Mouse (Mus musculus) forebrain, embryonic 14.5 days (tissue): Measurements from ENCODE around the gene Unc50. TPM values are rescaled to one million over a fixed set of nuclear protein-coding genes. Genes with fewer than 3 reads are reported as not detected.
A peak's percentile ranks its signal among the peaks of the same experiment; 100 is the strongest.

Experiments
- ATAC-seq: fragments of 200-750 bp; cut with Nextera tagmentation; 2 replicates; pipeline ENCODE4 v1.8.0; 2017; ENCODE audit warnings: mild to moderate bottlenecking, moderate library complexity
- DNase-seq: peaks from one replicate; pipeline ENCODE4 v3.0.0-alpha.2; 2015; ENCODE audit warnings: low spot score
- H3K27ac ChIP-seq: fragments of 300-500 bp; sonication (generic); 2 replicates; pipeline ENCODE4 v1.5.1; 2014; ENCODE audit warnings: low read depth, mild to moderate bottlenecking, control low read depth, low read length, moderate library complexity
- H3K27me3 ChIP-seq: fragments of 300-500 bp; sonication (generic); replicated peaks from 2 replicates; pipeline ENCODE4 v1.6.1; 2014; ENCODE audit warnings: low read length, control low read depth, mixed read lengths; ENCODE audit not compliant: control insufficient read depth, insufficient read depth
- H3K36me3 ChIP-seq: fragments of 300-500 bp; sonication (generic); 2 replicates; pipeline ENCODE4 v1.6.1; 2014; ENCODE audit warnings: low read length, control low read depth; ENCODE audit not compliant: control insufficient read depth, insufficient read depth
- H3K4me1 ChIP-seq: fragments of 300-500 bp; sonication (generic); 2 replicates; pipeline ENCODE4 v1.6.1; 2014; ENCODE audit warnings: antibody characterized with exemption, low read length, control low read depth; ENCODE audit not compliant: control insufficient read depth, insufficient read depth
- H3K4me2 ChIP-seq: fragments of 300-500 bp; sonication (generic); 2 replicates; pipeline ENCODE4 v1.6.1; 2014; ENCODE audit warnings: mild to moderate bottlenecking, control low read depth, low read length
- H3K4me3 ChIP-seq: fragments of 300-500 bp; sonication (generic); 2 replicates; pipeline ENCODE4 v1.5.1; 2014; ENCODE audit warnings: low read depth, low read length, control low read depth
- H3K9ac ChIP-seq: fragments of 300-500 bp; sonication (generic); 2 replicates; pipeline ENCODE4 v1.6.1; 2014; ENCODE audit warnings: mild to moderate bottlenecking, low read length, control low read depth, moderate library complexity
- H3K9me3 ChIP-seq: fragments of 300-500 bp; sonication (generic); replicated peaks from 2 replicates; pipeline ENCODE4 v1.6.1; 2016; ENCODE audit warnings: low read length, control low read depth, mixed read lengths; ENCODE audit not compliant: control insufficient read depth
- WGBS: fragments of 180-500 bp; shearing (Covaris S2); extraction: QIAGEN DNeasy Blood & Tissue Kit; methylation state at CpG from one replicate; pipeline ENCODE4 v1.1.7; 2014; 5-methylcytosine and 5-hydroxymethylcytosine counted together
- polyA plus RNA-seq: library from polyadenylated mRNA; unstranded; fragments of >200 nt; fragmentation: Nextera tagmentation; extraction: Ambion mirVana; gene quantifications from 2 replicates; pipeline ENCODE4 v1.2.1, GENCODE M21; 2014

The Unc50 gene
- polyA plus RNA-seq, 1 experiment from 2014 or later: 146 TPM

DNA sequence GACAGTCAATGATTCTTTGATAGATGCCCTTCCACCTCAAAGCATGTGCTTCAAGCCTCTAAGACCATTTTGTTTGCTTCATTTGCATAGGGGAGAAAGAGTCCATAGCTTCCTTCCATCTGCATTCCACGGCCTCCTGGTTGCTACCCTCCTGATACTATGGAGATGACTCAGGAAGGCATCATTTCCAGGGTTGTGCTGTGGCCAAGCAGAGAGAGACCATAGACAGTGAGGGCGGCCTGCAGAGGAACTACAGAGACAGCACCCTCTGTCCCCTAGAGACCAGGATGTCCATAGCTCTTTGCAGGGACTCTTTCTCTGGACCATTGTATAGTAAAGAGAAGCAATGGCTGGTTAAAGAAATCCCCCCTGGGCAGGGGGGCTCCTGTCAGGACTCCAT is 24.8 kb upstream of the Unc50 start:
- Histone ChIP-seq H3K4me3 (no peak overlapping the region), H3K9me3 (no peaks in the 10 kb centered on the region), H3K4me1 (no peaks in the 10 kb centered on the region), H3K9ac (no peak overlapping the region), H3K27ac (no peak overlapping the region), H3K4me2 (no peak overlapping the region), H3K27me3 (no peaks in the 10 kb centered on the region), H3K36me3 (peaks cover 5% of the 10 kb centered on the region; the same call in 1 of the 2 replicates)
- no peak for ATAC-seq
- DNase-seq: no peak
- 80% methylated on average over 2 of the region's 2 CpGs for WGBS

DNA sequence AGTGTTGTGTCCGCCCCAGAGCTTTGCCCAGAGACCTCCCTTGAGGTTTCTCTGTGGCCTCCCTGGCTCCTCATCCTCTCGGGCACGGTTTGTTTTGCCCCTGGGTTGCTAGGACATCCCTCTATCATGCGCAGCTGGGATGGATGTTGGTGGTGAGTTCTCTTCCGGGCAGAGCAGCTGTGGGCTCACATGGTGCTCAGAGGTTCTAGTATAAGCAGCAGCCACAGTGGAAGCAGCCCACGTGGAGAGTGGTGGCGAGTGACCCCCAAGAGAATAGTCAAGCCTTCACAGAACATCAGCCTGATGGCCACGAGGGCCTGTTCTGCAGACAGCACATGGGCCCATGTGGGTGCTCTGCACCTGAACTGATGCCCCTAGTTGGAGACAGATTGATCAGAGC is 22.7 kb upstream of the Unc50 start:
- no peak for ATAC-seq

DNA sequence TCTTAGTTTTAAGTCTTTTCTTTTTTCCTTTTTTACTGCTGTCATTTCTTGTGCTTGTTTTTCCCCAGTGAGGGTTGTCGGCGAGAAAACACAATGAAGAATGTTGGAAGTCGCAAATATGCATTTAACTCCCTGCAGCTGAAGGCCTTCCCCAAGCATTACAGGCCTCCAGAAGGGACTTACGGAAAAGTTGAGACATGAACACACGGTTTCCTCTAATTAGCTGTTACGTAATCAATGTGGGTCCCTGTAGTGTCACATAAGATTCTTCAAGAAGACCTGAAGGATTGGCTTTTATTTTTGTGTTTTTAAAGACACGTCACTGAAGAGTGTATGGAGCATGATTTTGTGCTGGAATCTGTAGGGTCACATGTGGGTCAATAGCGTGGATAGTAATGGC is 21.9 kb upstream of the Unc50 start:
- Histone ChIP-seq H3K36me3 (peaks cover 5% of the 10 kb centered on the region; the same call in 1 of the 2 replicates), H3K4me3 (no peak overlapping the region), H3K4me1 (no peaks in the 10 kb centered on the region), H3K4me2 (no peak overlapping the region), H3K27me3 (no peaks in the 10 kb centered on the region), H3K9ac (no peak overlapping the region), H3K27ac (no peak overlapping the region), H3K9me3 (no peaks in the 10 kb centered on the region)
- 86% methylated on average over 8 of the region's 8 CpGs for WGBS
- ATAC-seq (no peak), DNase-seq (no peak)

More for the DNA sequence above, 22.7 kb upstream of the Unc50 start:
- peaks cover 5% of the 10 kb centered on the region; the same call in 1 of the 2 replicates for H3K36me3 ChIP-seq
- WGBS: 90% methylated on average over 8 of the region's 8 CpGs
- H3K4me1 ChIP-seq: no peaks in the 10 kb centered on the region
- no peak for DNase-seq
- H3K27ac ChIP-seq: no peak overlapping the region
- no peaks in the 10 kb centered on the region for H3K27me3 ChIP-seq
- no peaks in the 10 kb centered on the region for H3K9me3 ChIP-seq
- H3K4me3 ChIP-seq: no peak overlapping the region
- H3K4me2 ChIP-seq: no peak overlapping the region
- H3K9ac ChIP-seq: no peak overlapping the region

DNA sequence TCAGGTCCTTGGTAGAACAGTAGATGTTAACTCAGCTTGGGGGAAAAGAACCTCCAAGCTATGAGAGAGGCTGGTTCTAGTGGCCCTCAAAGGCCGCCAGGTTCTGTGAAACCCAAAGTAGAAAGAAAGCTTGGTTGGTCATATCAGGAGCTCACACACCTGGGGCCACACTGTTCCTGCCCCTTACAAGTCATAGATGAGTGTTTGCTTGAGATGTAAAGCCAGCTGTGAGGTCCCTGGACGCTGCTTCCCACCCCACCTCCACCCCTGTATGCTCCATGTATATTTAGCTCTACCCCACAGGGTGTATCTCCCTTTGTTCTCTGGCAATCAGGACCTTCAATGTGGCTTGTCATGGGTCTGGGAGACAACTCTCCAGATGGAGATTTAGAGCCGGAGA is 21.3 kb upstream of the Unc50 start:
- Histone ChIP-seq H3K4me3 (no peak overlapping the region), H3K9me3 (no peaks in the 10 kb centered on the region), H3K27me3 (no peaks in the 10 kb centered on the region), H3K4me2 (no peak overlapping the region), H3K27ac (no peak overlapping the region), H3K36me3 (peaks cover 5% of the 10 kb centered on the region; the same call in 1 of the 2 replicates), H3K4me1 (no peaks in the 10 kb centered on the region), H3K9ac (no peak overlapping the region)
- DNase-seq (no peak), ATAC-seq (no peak)
- 72% methylated on average over 3 of the region's 3 CpGs for whole genome bisulfite sequencing

DNA sequence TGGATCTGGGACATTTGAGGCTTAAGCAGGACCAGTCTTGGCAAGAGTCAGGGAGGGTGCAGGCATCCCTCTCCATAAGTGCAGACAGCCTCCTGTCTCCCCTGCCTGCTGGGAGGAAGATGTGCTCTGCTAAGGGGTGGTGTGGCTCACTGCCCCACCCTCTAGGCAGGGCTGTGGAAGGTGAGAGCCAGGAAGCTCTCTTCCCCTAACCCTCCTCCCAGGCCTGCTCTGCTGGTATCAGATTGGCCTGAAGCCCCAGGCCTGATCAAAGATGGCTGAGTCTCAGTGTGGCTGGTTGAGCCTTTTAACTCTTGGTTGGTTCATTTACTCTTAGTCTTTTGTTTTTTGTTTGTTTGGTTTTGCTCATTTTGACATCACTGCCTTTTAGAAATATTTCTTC is 20.3 kb upstream of the Unc50 start:
- no peaks in the 10 kb centered on the region for H3K9me3 ChIP-seq
- no peak overlapping the region for H3K9ac ChIP-seq
- no peak overlapping the region for H3K4me3 ChIP-seq
- no peak for DNase-seq
- no peak overlapping the region for H3K4me2 ChIP-seq
- no peaks in the 10 kb centered on the region for H3K27me3 ChIP-seq
- H3K36me3 ChIP-seq: peaks cover 5% of the 10 kb centered on the region; the same call in 1 of the 2 replicates
- no peaks in the 10 kb centered on the region for H3K4me1 ChIP-seq
- no peak for ATAC-seq
- H3K27ac ChIP-seq: no peak overlapping the region

DNA sequence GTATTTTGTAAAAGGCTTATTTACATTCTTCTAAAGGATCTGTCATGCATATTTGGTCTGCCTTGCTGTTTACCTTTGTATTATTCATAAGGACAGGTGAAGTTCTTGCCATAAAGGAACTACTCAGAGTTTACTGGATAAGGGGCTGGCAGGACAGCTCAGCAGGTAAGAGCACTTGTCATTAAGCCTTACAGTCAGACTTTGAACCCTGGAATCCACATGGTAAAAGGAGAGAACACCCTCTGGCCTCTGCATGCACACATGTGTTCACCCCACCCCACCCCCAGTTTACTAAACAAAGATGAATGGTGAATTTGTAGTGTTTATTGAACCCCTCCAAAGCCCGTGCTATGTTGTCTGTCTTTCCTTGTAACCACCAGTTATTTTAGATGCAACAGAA is 14.5 kb upstream of the Unc50 start:
- H3K27ac ChIP-seq: no peak overlapping the region
- H3K36me3 ChIP-seq: peaks cover 22% of the 10 kb centered on the region
- no peaks in the 10 kb centered on the region for H3K4me1 ChIP-seq
- no peaks in the 10 kb centered on the region for H3K27me3 ChIP-seq
- DNase-seq (no peak), ATAC-seq (no peak)
- H3K4me3 ChIP-seq: no peak overlapping the region
- no peak overlapping the region for H3K4me2 ChIP-seq
- WGBS: 91% methylated on average over 1 of the region's 1 CpGs
- H3K9ac ChIP-seq: no peak overlapping the region
- H3K9me3 ChIP-seq: no peaks in the 10 kb centered on the region

DNA sequence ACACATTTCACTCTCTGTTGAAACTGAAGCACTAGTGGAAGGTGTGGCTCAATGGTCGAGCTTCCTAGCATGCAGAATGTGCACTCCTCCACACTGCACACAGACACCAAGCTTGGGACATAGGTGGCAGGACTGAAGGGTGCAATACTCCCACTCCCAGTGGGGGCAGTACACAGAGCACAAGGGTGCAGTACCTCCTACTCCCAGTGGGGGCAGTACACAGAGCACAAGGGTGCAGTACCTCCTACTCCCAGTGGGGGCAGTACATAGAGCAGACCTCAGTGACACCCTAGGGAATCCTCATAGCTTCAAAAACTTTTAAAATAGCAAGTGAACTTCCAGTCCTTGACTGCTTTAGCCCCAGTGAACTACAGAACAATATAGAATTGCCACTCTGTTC is 10.5 kb upstream of the Unc50 start:
- DNase-seq (peak; percentile 4), ATAC-seq (no peak)
- H3K4me2 ChIP-seq: no peak overlapping the region
- H3K27me3 ChIP-seq: no peaks in the 10 kb centered on the region
- H3K9me3 ChIP-seq: peaks cover 4% of the 10 kb centered on the region; the same call in 1 of the 2 replicates
- no peak overlapping the region for H3K4me3 ChIP-seq
- H3K4me1 ChIP-seq: no peaks in the 10 kb centered on the region
- peaks cover 22% of the 10 kb centered on the region for H3K36me3 ChIP-seq
- no peak overlapping the region for H3K9ac ChIP-seq
- WGBS: 97% methylated on average over 1 of the region's 1 CpGs
- no peak overlapping the region for H3K27ac ChIP-seq

DNA sequence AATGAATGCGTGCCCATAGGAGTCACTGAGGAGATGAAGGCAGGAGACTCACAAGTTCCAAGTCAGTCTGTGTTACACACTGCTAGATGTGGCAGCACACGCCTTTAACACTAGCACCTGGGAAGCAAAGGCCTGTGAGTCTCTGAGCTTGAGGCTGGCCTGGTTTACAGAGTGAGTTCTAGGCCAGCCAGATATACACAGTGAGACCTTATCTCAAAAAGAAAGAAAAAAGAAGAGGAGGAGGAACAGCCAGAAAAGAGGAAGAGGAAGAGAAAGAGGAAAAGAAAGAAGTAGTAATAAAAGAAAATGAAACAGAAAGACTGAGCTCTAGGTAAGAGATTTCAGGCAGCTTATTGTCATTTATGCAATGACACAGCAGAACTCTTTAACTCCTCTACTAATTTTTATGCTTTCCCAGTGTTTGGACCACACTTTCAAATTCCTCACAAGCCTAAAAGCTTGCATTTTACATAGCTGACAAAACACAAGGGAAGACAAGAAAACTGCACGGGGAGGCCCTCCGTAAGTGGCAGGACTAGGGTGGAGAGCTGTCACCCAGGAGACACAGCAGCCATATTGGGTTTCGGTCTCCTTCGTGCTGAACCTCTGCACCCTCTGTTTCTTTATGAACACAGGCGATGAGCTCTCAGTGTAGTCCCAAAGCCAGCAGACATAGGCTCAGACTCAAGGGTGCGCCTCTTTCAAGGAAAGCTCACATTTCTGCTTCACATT is 2.6 kb upstream of the Unc50 start:
- no peak for DNase-seq
- Histone ChIP-seq H3K4me3 (no peak overlapping the region), H3K27ac (no peak overlapping the region), H3K4me2 (no peak overlapping the region), H3K36me3 (peaks cover 26% of the 10 kb centered on the region), H3K4me1 (peaks cover 13% of the 10 kb centered on the region), H3K9ac (no peak overlapping the region), H3K9me3 (peaks cover 4% of the 10 kb centered on the region; the same call in 1 of the 2 replicates), H3K27me3 (no peaks in the 10 kb centered on the region)
- ATAC-seq: no peak
- 93% methylated on average over 8 of the region's 8 CpGs for WGBS

DNA sequence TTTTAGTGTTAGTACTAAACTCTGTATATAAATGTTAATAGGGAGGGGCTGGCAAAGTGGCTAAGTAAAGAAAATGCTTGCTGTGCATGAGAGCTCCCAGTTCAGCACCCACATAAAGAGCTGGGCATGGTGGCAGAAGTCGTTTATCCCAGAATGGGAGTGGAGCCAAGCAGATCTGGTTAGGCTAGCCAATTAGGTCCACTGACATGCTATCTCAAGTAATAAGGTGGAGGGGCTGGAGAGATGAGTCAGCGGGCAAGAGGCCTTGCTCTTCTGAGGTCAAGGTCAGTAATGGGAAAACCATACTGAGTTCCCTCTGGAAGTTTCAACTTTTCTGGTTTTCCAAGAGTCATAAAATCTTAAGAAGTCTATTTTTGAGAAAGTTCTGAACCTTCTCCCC is 1.0 kb upstream of the Unc50 start:
- Histone ChIP-seq H3K27ac (no peak overlapping the region), H3K27me3 (no peaks in the 10 kb centered on the region), H3K4me3 (peak overlapping the region; percentile 78), H3K36me3 (peaks cover 40% of the 10 kb centered on the region), H3K4me1 (peaks cover 13% of the 10 kb centered on the region), H3K4me2 (peak overlapping the region; percentile 89), H3K9ac (peak overlapping the region; percentile 85), H3K9me3 (peaks cover 4% of the 10 kb centered on the region; the same call in 1 of the 2 replicates)
- DNase-seq (no peak), ATAC-seq (no peak)
- WGBS: 56% methylated on average over 2 of the region's 2 CpGs
